Mouse (Mus musculus): ENCODE data around the gene Ccdc17. TPM values are rescaled to one million over a fixed set of nuclear protein-coding genes. Genes with fewer than 3 reads are reported as not detected.
A peak's percentile ranks its signal among the peaks of the same experiment; 100 is the strongest.

Ccdc17 gene
- polyA plus RNA-seq, 1 experiment from 2014 or later: 5.3 TPM

- Histone ChIP-seq H3K27me3 (ENCODE audit: control insufficient read depth, insufficient read depth, low read length) (no peaks in the 10 kb centered on the region), H3K27ac (no peak overlapping the region), H3K4me1 (replicated peaks; ENCODE audit: control insufficient read depth, insufficient read depth, low read length) (no peaks in the 10 kb centered on the region), H3K36me3 (replicated peaks; ENCODE audit: control insufficient read depth, insufficient read depth) (peaks cover 97% of the 10 kb centered on the region), H3K9me3 (ENCODE audit: control insufficient read depth, low read length) (no peaks in the 10 kb centered on the region), H3K4me2 (replicated peaks) (no peak overlapping the region), H3K4me3 (replicated peaks; ENCODE audit: low read length) (no peak overlapping the region), H3K9ac (no peak overlapping the region)
- DNase-seq (ENCODE audit: low spot score) (no peak), ATAC-seq (ENCODE audit: low FRiP score) (no peak)
- 97% methylated on average over 6 of the region's 6 CpGs for WGBS
Measured at GRCm38 (mm10) chr4:116638821-116639220, 42.4 kb downstream of the Ccdc17 start.

GRCm38 (mm10) chr4:116642071-116642470 is 45.6 kb downstream of the Ccdc17 start:
- Histone ChIP-seq H3K4me2 (replicated peaks) (no peak overlapping the region), H3K4me3 (replicated peaks; ENCODE audit: low read length) (no peak overlapping the region), H3K4me1 (replicated peaks; ENCODE audit: control insufficient read depth, insufficient read depth, low read length) (peaks cover 4% of the 10 kb centered on the region; the same call in 1 of the 2 replicates), H3K27ac (no peak overlapping the region), H3K36me3 (replicated peaks; ENCODE audit: control insufficient read depth, insufficient read depth) (peaks cover 84% of the 10 kb centered on the region), H3K9me3 (ENCODE audit: control insufficient read depth, low read length) (no peaks in the 10 kb centered on the region), H3K27me3 (ENCODE audit: control insufficient read depth, insufficient read depth, low read length) (no peaks in the 10 kb centered on the region), H3K9ac (no peak overlapping the region)
- WGBS: 97% methylated on average over 1 of the region's 1 CpGs
- ATAC-seq (ENCODE audit: low FRiP score) (no peak), DNase-seq (ENCODE audit: low spot score) (no peak)

- Histone ChIP-seq H3K4me1 (replicated peaks; ENCODE audit: control insufficient read depth, insufficient read depth, low read length) (peaks cover 21% of the 10 kb centered on the region), H3K27ac (no peak overlapping the region), H3K36me3 (replicated peaks; ENCODE audit: control insufficient read depth, insufficient read depth) (peaks cover 78% of the 10 kb centered on the region), H3K4me2 (replicated peaks) (no peak overlapping the region), H3K9ac (no peak overlapping the region), H3K4me3 (replicated peaks; ENCODE audit: low read length) (no peak overlapping the region), H3K9me3 (ENCODE audit: control insufficient read depth, low read length) (no peaks in the 10 kb centered on the region), H3K27me3 (ENCODE audit: control insufficient read depth, insufficient read depth, low read length) (no peaks in the 10 kb centered on the region)
- ATAC-seq (ENCODE audit: low FRiP score): no peak
- WGBS: 60% methylated on average over 6 of the region's 6 CpGs
- DNase-seq (ENCODE audit: low spot score): no peak
Measured at GRCm38 (mm10) chr4:116644326-116644725, 47.9 kb downstream of the Ccdc17 start.

- Histone ChIP-seq H3K27me3 (ENCODE audit: control insufficient read depth, insufficient read depth, low read length) (no peaks in the 10 kb centered on the region), H3K4me2 (replicated peaks) (no peak overlapping the region), H3K4me1 (replicated peaks; ENCODE audit: control insufficient read depth, insufficient read depth, low read length) (peaks cover 32% of the 10 kb centered on the region), H3K9me3 (ENCODE audit: control insufficient read depth, low read length) (no peaks in the 10 kb centered on the region), H3K4me3 (replicated peaks; ENCODE audit: low read length) (no peak overlapping the region), H3K9ac (no peak overlapping the region), H3K36me3 (replicated peaks; ENCODE audit: control insufficient read depth, insufficient read depth) (peaks cover 65% of the 10 kb centered on the region), H3K27ac (no peak overlapping the region)
- DNase-seq (ENCODE audit: low spot score): no peak
- 94% methylated on average over 7 of the region's 7 CpGs for WGBS
- no peak for ATAC-seq (ENCODE audit: low FRiP score)
Measured at GRCm38 (mm10) chr4:116645624-116646023, 49.2 kb downstream of the Ccdc17 start.

- H3K36me3 ChIP-seq (replicated peaks; ENCODE audit: control insufficient read depth, insufficient read depth): peaks cover 31% of the 10 kb centered on the region
- DNase-seq (ENCODE audit: low spot score): no peak
- H3K9ac ChIP-seq: no peak overlapping the region
- 97% methylated on average over 2 of the region's 2 CpGs for WGBS
- H3K27ac ChIP-seq: no peak overlapping the region
- H3K4me2 ChIP-seq (replicated peaks): peak overlapping the region; percentile 91
- H3K27me3 ChIP-seq (ENCODE audit: control insufficient read depth, insufficient read depth, low read length): no peaks in the 10 kb centered on the region
- no peak overlapping the region; the same call in 1 of the 2 replicates for H3K4me3 ChIP-seq (replicated peaks; ENCODE audit: low read length)
- peaks cover 35% of the 10 kb centered on the region for H3K4me1 ChIP-seq (replicated peaks; ENCODE audit: control insufficient read depth, insufficient read depth, low read length)
- no peaks in the 10 kb centered on the region for H3K9me3 ChIP-seq (ENCODE audit: control insufficient read depth, low read length)
- ATAC-seq (ENCODE audit: low FRiP score): no peak
Measured at GRCm38 (mm10) chr4:116649411-116649810, 53.0 kb downstream of the Ccdc17 start.

Other genes starting within 250 kb of the Ccdc17 start
- gene Mast2, start 132.5 kb upstream of the Ccdc17 start, polyA plus RNA-seq (2014; fragmentation: Nextera tagmentation; extraction: Ambion mirVana): 60.0 and 68.7 TPM in 2 replicates
- gene Ipp, start 89.1 kb upstream of the Ccdc17 start, polyA plus RNA-seq (2014; fragmentation: Nextera tagmentation; extraction: Ambion mirVana): 3.8 and 4.6 TPM in 2 replicates
- gene Tmem69, start 40.7 kb upstream of the Ccdc17 start, polyA plus RNA-seq (2014; fragmentation: Nextera tagmentation; extraction: Ambion mirVana): 27.2 and 27.9 TPM in 2 replicates
- 18.9 and 21.4 TPM in 2 replicates for gene Gpbp1l1, start 39.0 kb upstream of the Ccdc17 start, polyA plus RNA-seq (2014; fragmentation: Nextera tagmentation; extraction: Ambion mirVana)
- 86.3 and 88.9 TPM in 2 replicates for gene Nasp, start 31.3 kb downstream of the Ccdc17 start, polyA plus RNA-seq (2014; fragmentation: Nextera tagmentation; extraction: Ambion mirVana)
- gene Akr1a1, start 55.0 kb downstream of the Ccdc17 start, polyA plus RNA-seq (2014; fragmentation: Nextera tagmentation; extraction: Ambion mirVana): 712 and 742 TPM in 2 replicates
- gene Prdx1, start 88.9 kb downstream of the Ccdc17 start, polyA plus RNA-seq (2014; fragmentation: Nextera tagmentation; extraction: Ambion mirVana): 432 and 436 TPM in 2 replicates
- gene Mmachc, start 111.8 kb downstream of the Ccdc17 start, polyA plus RNA-seq (2014; fragmentation: Nextera tagmentation; extraction: Ambion mirVana): 11.0 and 14.8 TPM in 2 replicates
- 11.3 and 11.5 TPM in 2 replicates for gene Ccdc163, start 111.9 kb downstream of the Ccdc17 start, polyA plus RNA-seq (2014; fragmentation: Nextera tagmentation; extraction: Ambion mirVana)
- gene Tesk2, start 124.3 kb downstream of the Ccdc17 start, polyA plus RNA-seq (2014; fragmentation: Nextera tagmentation; extraction: Ambion mirVana): 2.8 and 3.0 TPM in 2 replicates
- 25.3 and 27.1 TPM in 2 replicates for gene Toe1, start 211.0 kb downstream of the Ccdc17 start, polyA plus RNA-seq (2014; fragmentation: Nextera tagmentation; extraction: Ambion mirVana)
- 5.5 and 6.4 TPM in 2 replicates for gene Mutyh, start 211.1 kb downstream of the Ccdc17 start, polyA plus RNA-seq (2014; fragmentation: Nextera tagmentation; extraction: Ambion mirVana)
- gene Hpdl, start 225.1 kb downstream of the Ccdc17 start, polyA plus RNA-seq (2014; fragmentation: Nextera tagmentation; extraction: Ambion mirVana): 1.8 and 1.9 TPM in 2 replicates